Mouse (Mus musculus) fat pad, adult 2 months (tissue): ENCODE measurements around the gene Gstp1.
"Not testable (repeated sequence)": the region's sequence is repeated elsewhere in the genome, so short reads cannot be mapped to it uniquely, and the experiment has no call there.

Experiments
- DNase-seq: peaks from one replicate; pipeline ENCODE4 v3.0.0-alpha.2; 2011; ENCODE audit warnings: low read depth, low spot score; ENCODE audit errors: extremely low read depth

Gstp1 gene

GRCm38 (mm10) chr19:4037788-4038232, at the start of gene Gstp1:
Gene Gstp1, minus strand, starts transcription at chr19:4037985.
- no peak for DNase-seq

- no peak for DNase-seq
These were observed 49.3 kb upstream of the Gstp1 start for GRCm38 (mm10) chr19:4087090-4087489.

GRCm38 (mm10) chr19:4086156-4086555, 48.4 kb upstream of the Gstp1 start:
- no peak for DNase-seq

GRCm38 (mm10) chr19:4084984-4085383, 47.2 kb upstream of the Gstp1 start:
- DNase-seq = no peak

- DNase-seq = no peak
These were observed 46.0 kb upstream of the Gstp1 start for GRCm38 (mm10) chr19:4083826-4084225.

- no peak for DNase-seq
These were observed 45.5 kb upstream of the Gstp1 start for GRCm38 (mm10) chr19:4083316-4083715.

- no peak for DNase-seq
These were observed 44.6 kb upstream of the Gstp1 start for GRCm38 (mm10) chr19:4082219-4082965.

GRCm38 (mm10) chr19:4081394-4081793, 43.6 kb upstream of the Gstp1 start, which contains the start of gene Cabp2:
Gene Cabp2, plus strand, starts transcription at chr19:4081578.
- DNase-seq = no peak

- DNase-seq = no peak
These were observed 42.8 kb upstream of the Gstp1 start for GRCm38 (mm10) chr19:4080511-4081009.

GRCm38 (mm10) chr19:4079594-4079993, 41.8 kb upstream of the Gstp1 start:
- DNase-seq = no peak

- no peak for DNase-seq
These were observed 37.7 kb upstream of the Gstp1 start for GRCm38 (mm10) chr19:4075531-4075930.

GRCm38 (mm10) chr19:4072706-4073424, 35.1 kb upstream of the Gstp1 start:
- DNase-seq = no peak

GRCm38 (mm10) chr19:4071406-4071805, 33.6 kb upstream of the Gstp1 start:
- DNase-seq = no peak

GRCm38 (mm10) chr19:4070756-4071155, 33.0 kb upstream of the Gstp1 start:
- no peak for DNase-seq

- no peak for DNase-seq
These were observed 32.5 kb upstream of the Gstp1 start for GRCm38 (mm10) chr19:4070311-4070710.

- DNase-seq = no peak
These were observed 31.1 kb upstream of the Gstp1 start for GRCm38 (mm10) chr19:4068717-4069410.

- not testable (repeated sequence) for DNase-seq
These were observed 30.5 kb upstream of the Gstp1 start for GRCm38 (mm10) chr19:4068242-4068641.

GRCm38 (mm10) chr19:4066877-4067276, 29.1 kb upstream of the Gstp1 start:
- no peak for DNase-seq

GRCm38 (mm10) chr19:4066280-4066679, 28.5 kb upstream of the Gstp1 start:
- no peak for DNase-seq

- not testable (repeated sequence) for DNase-seq
These were observed 26.7 kb upstream of the Gstp1 start for GRCm38 (mm10) chr19:4064501-4064900.

- not testable (repeated sequence) for DNase-seq
These were observed 25.6 kb upstream of the Gstp1 start for GRCm38 (mm10) chr19:4063357-4063756.
